Mouse (Mus musculus): ENCODE measurements around the gene Olfr1185-ps1. TPM values are rescaled to one million over a fixed set of nuclear protein-coding genes. Genes with fewer than 3 reads are reported as not detected.
"Not testable (repeated sequence)": the region's sequence is repeated elsewhere in the genome, so short reads cannot be mapped to it uniquely, and the experiment has no call there.

The Olfr1185-ps1 gene
- total RNA-seq (2021) = not detected
- long read RNA-seq, experiment 1 = 0 reads
- long read RNA-seq, experiment 2 = 0 reads

GRCm38 (mm10) chr2:88493020-88493419 lies at the start of gene Olfr1185-ps1:
Olfr1185-ps1 (plus strand) TSS chr2:88493320.
- DNase-seq (ENCODE audit: low spot score in 2 of 2) = no peak

DNA sequence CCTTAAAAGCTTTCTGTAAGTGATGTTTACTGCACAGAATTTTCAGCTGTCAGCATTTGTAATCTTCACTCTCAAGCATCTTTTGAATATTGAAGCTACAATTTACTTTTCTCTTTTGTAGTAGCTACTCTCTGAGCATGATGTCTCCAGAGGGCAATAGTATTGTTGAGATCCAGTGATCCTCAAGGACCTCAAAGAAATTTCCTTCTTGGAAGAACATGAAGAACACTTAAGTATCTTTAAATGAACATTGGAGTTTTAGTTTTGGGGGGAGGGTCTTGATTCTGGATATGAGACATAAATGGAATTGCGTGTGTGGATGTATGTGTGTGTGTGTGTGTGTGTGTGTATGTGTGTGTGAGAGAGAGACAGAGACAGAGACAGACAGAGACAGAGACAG lies 44.1 kb upstream of the Olfr1185-ps1 start, which contains the start of gene Gm13757:
TSS of gene Gm13757 (minus strand) at position 101 of the 400 bp plus-strand sequence.
- no peak for DNase-seq (ENCODE audit: low spot score in 2 of 2)

GRCm38 (mm10) chr2:88454567-88454966 lies 38.6 kb upstream of the Olfr1185-ps1 start, which contains the start of gene Olfr1183:
Olfr1183 (plus strand) TSS chr2:88454867.
- DNase-seq (ENCODE audit: low spot score in 2 of 2) = not testable (repeated sequence)

DNA sequence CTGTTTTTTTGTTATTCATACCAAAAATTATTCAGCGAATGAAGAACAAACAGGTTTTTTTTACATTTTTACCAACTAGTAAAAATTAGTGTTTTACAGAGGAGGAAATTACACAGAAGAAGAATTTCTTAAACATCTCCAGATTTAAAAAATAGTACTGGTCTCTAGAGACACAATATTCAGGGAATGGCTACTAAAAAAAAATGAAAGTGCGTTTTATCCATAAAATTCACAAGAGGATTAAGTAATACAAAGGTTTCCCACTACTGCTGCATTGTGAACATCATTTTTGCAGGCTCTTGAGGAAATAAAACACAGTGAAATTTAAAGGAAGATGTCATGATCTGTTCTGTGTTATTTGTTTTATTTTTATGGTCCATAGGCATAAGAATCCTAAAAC lies 9.8 kb upstream of the Olfr1185-ps1 start, which contains the start of gene Olfr1184:
TSS of gene Olfr1184 (plus strand) at position 301 of the 400 bp plus-strand sequence.
- no peak for DNase-seq (ENCODE audit: low spot score in 2 of 2)

DNA sequence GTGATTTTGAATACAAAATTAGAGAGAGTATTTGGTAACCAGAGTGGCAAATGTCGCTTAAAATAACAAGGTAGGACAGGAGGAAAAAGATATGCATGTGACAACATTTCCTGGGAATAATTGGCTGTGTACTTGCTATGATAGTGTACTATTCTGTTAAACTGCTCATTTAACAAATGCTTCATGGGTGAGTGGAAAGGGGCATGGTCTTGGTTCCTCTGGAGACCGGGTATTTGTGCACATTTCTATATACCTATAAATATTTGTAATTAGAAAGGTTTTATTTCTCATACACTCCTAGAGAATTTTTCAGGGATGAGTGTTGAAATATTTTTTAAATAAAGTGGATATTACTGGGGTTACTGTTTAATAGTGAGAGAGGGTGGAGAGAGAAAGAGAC lies 25.1 kb downstream of the Olfr1185-ps1 start, which contains the start of gene Olfr1186:
TSS of gene Olfr1186 (plus strand) at position 301 of the 400 bp plus-strand sequence.
- DNase-seq (ENCODE audit: low spot score in 2 of 2) = no peak

DNA sequence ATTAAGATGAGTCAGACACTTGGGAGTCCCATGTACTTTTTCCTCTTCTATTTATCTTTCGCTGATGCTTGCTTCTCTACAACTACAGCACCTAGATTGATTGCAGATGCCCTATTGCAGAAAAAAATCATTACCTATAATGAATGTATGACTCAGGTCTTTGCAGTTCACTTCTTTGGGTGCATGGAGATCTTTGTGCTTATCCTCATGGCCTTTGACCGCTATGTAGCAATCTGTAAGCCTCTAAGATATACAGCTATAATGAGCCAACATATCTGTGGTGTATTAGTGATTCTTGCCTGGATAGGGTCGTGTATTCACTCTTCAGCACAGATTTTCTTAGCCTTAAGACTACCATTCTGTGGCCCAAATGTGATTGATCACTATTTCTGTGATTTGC lies 32.6 kb downstream of the Olfr1185-ps1 start:
- no peak for DNase-seq (ENCODE audit: low spot score in 2 of 2)

Other genes starting within 250 kb of the Olfr1185-ps1 start
- not detected for gene Olfr1173, start 213.4 kb upstream of the Olfr1185-ps1 start, total RNA-seq (2021)
- not detected for gene Olfr1174-ps, start 178.2 kb upstream of the Olfr1185-ps1 start, total RNA-seq (2021)
- not detected for gene Olfr1175-ps, start 166.1 kb upstream of the Olfr1185-ps1 start, total RNA-seq (2021)
- gene Olfr1176, start 156.6 kb upstream of the Olfr1185-ps1 start, total RNA-seq (2021) = not detected
- not detected for gene Olfr1177-ps, start 146.8 kb upstream of the Olfr1185-ps1 start, total RNA-seq (2021)
- not detected for gene Olfr1178, start 106.3 kb upstream of the Olfr1185-ps1 start, total RNA-seq (2021)
- not detected for gene Olfr1179, start 86.9 kb upstream of the Olfr1185-ps1 start, total RNA-seq (2021)
- gene Olfr1180, start 74.2 kb upstream of the Olfr1185-ps1 start, total RNA-seq (2021) = not detected
- gene Olfr1181, start 67.1 kb upstream of the Olfr1185-ps1 start, total RNA-seq (2021) = not detected
- not detected for gene Gm13757, start 44.2 kb upstream of the Olfr1185-ps1 start, total RNA-seq (2021)
- not detected for gene Olfr1183, start 38.5 kb upstream of the Olfr1185-ps1 start, total RNA-seq (2021)
- gene Olfr1184, start 9.7 kb upstream of the Olfr1185-ps1 start, total RNA-seq (2021) = not detected
- gene Olfr1186, start 25.2 kb downstream of the Olfr1185-ps1 start, total RNA-seq (2021) = not detected
- gene Olfr1188, start 63.6 kb downstream of the Olfr1185-ps1 start, total RNA-seq (2021) = not detected
- gene Olfr1189, start 93.1 kb downstream of the Olfr1185-ps1 start, total RNA-seq (2021) = not detected
- gene Olfr1191-ps1, start 147.2 kb downstream of the Olfr1185-ps1 start, total RNA-seq (2021) = not detected
- gene Olfr1192-ps1, start 155.2 kb downstream of the Olfr1185-ps1 start, total RNA-seq (2021) = not detected
- not detected for gene Olfr1193, start 182.3 kb downstream of the Olfr1185-ps1 start, total RNA-seq (2021)
- gene Olfr1195, start 195.9 kb downstream of the Olfr1185-ps1 start, total RNA-seq (2021) = not detected
- gene Olfr1196, start 211.3 kb downstream of the Olfr1185-ps1 start, total RNA-seq (2021) = not detected
- not detected for gene Olfr1197, start 239.0 kb downstream of the Olfr1185-ps1 start, total RNA-seq (2021)

Data from left cerebral cortex, adult 18-20 months (tissue).